Mouse (Mus musculus): Measurements from ENCODE around the gene Il1rn.

- TF ChIP-seq CTCF (IDR thresholded peaks at IDR 0.05; ENCODE audit: insufficient read depth, low read length): no peak
- no peak for TF ChIP-seq POLR2A (IDR thresholded peaks at IDR 0.05; ENCODE audit: borderline replicate concordance, extremely low read depth, low read depth, low read length)
Measured at GRCm38 (mm10) chr2:24359347-24359746, 22.7 kb downstream of the Il1rn start.
